Mouse (Mus musculus): ENCODE results near the gene Sgpp2. TPM values are rescaled to one million over a fixed set of nuclear protein-coding genes. Genes with fewer than 3 reads are reported as not detected.

Sgpp2 gene
- polyA plus RNA-seq, 1 experiment from 2014 or later: 7.5 TPM

GRCm38 (mm10) chr1:78375058-78375457 lies 64.9 kb downstream of the Sgpp2 start:
- no peaks in the 10 kb centered on the region for H3K27me3 ChIP-seq (ENCODE audit: poor library complexity, severe bottlenecking)
- H3K36me3 ChIP-seq (replicated peaks): no peaks in the 10 kb centered on the region
- no peak for DNase-seq (ENCODE audit: extremely low spot score, low spot score)
- no peak overlapping the region for H3K4me3 ChIP-seq
- peaks cover 15% of the 10 kb centered on the region for H3K4me1 ChIP-seq
- peaks cover 11% of the 10 kb centered on the region; the same call in 1 of the 2 replicates for H3K9me3 ChIP-seq
- no peak overlapping the region for H3K27ac ChIP-seq
- WGBS: 89% methylated on average over 3 of the region's 3 CpGs

DNA sequence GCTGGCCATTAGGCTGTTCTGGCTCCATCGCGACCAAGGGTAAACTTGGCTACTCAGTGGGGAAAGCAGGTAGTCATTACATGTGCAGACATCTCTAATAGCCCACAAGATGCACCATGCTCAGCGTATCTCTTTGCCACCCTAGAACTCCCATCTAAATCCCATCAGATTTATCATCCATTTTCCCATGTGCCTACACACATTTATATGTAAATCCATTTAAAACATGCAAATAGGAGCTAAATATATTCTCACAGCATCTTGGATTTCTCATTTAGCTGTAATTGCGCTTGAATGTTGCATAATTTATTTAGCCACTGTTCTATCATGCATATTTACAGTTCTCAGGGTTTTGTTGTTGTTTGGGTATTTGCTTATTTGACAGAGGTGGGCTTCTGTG lies 70.8 kb downstream of the Sgpp2 start:
- no peaks in the 10 kb centered on the region for H3K36me3 ChIP-seq (replicated peaks)
- H3K4me1 ChIP-seq: peaks cover 15% of the 10 kb centered on the region
- no peak for DNase-seq (ENCODE audit: extremely low spot score, low spot score)
- H3K27me3 ChIP-seq (ENCODE audit: poor library complexity, severe bottlenecking): no peaks in the 10 kb centered on the region
- no peaks in the 10 kb centered on the region for H3K9me3 ChIP-seq
- H3K27ac ChIP-seq: no peak overlapping the region
- H3K4me3 ChIP-seq: no peak overlapping the region
- 91% methylated on average over 4 of the region's 4 CpGs for WGBS

DNA sequence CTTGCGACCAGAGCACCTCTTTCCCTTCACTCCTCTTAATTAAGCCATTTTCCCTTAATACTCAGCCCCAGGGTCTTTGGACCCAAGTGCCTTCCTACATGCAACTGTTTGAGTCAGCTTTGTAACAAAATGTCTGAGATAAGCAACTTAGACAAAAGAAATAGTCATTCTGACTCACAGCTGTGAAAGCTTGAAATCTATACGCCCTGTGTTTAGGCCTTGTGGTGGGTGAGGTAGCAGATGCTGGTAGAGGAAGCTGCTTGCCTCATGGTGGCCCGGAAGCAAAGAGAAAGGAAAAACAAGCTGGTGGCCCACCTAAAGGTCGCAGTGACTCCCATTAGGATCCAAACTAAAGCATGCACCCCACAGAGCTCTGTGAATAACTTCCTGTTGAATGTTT lies 77.7 kb downstream of the Sgpp2 start:
- H3K4me1 ChIP-seq: peaks cover 19% of the 10 kb centered on the region
- H3K9me3 ChIP-seq: no peaks in the 10 kb centered on the region
- WGBS: 33% methylated on average over 4 of the region's 4 CpGs
- no peak overlapping the region for H3K4me3 ChIP-seq
- H3K36me3 ChIP-seq (replicated peaks): no peaks in the 10 kb centered on the region
- H3K27ac ChIP-seq: no peak overlapping the region
- no peak for DNase-seq (ENCODE audit: extremely low spot score, low spot score)
- peaks cover 17% of the 10 kb centered on the region for H3K27me3 ChIP-seq (ENCODE audit: poor library complexity, severe bottlenecking)

DNA sequence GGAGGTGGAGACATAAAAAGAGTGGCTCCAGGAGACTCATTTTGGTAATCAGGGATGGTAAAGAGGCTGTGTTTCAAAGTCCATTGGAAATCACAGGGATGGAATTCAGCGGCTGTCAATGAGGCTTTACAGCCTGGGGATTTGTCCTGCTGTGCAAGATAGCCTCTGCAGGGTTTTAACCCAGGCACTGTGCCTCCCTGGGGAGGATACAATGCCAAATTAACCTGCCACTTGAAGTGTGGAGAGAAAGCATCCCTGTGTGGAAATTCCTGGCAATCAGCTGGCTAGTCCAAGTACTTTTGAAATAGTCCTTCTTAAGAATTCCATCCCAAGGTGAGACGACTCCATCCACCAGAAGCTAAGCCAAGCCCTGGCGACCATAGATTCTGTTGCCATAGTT lies 78.7 kb downstream of the Sgpp2 start:
- Histone ChIP-seq H3K27ac (no peak overlapping the region), H3K9me3 (no peaks in the 10 kb centered on the region), H3K27me3 (ENCODE audit: poor library complexity, severe bottlenecking) (peaks cover 17% of the 10 kb centered on the region), H3K4me3 (no peak overlapping the region), H3K36me3 (replicated peaks) (no peaks in the 10 kb centered on the region), H3K4me1 (peaks cover 19% of the 10 kb centered on the region)
- 8% methylated on average over 3 of the region's 3 CpGs for WGBS
- DNase-seq (ENCODE audit: extremely low spot score, low spot score): no peak

DNA sequence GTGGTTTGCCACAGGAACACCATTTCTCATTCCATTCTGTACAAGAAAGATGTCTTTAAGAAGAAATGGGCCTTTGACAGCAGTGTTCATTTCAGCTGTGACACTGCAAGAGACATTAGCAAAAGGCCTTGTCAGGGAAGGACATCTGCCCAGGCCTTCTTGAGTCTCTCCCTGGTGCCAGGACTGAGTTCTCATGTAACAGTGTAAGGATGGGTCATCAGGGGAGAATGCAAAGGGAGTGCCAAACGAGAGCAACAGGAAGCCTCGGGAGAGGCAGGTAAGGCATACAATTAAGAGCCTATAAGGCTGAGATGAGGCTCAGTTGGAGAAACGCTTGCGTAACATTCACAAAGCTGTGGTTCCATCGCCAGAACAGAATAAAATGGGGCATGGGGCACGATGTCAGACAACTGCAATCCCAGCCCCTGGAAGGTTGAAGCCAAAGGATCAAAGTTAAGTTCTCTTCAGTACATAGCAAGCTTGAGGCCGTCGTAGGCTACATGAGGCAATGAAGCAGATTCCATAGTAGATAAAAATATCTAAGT lies 85.1 kb downstream of the Sgpp2 start:
- peaks cover 19% of the 10 kb centered on the region for H3K4me1 ChIP-seq
- H3K27ac ChIP-seq: peak overlapping the region; percentile 67; the same call in 1 of the 2 replicates
- WGBS: 69% methylated on average over 8 of the region's 8 CpGs
- DNase-seq (ENCODE audit: extremely low spot score, low spot score): no peak
- H3K4me3 ChIP-seq: no peak overlapping the region
- H3K27me3 ChIP-seq (ENCODE audit: poor library complexity, severe bottlenecking): peaks cover 7% of the 10 kb centered on the region
- H3K9me3 ChIP-seq: no peaks in the 10 kb centered on the region
- H3K36me3 ChIP-seq (replicated peaks): no peaks in the 10 kb centered on the region

DNA sequence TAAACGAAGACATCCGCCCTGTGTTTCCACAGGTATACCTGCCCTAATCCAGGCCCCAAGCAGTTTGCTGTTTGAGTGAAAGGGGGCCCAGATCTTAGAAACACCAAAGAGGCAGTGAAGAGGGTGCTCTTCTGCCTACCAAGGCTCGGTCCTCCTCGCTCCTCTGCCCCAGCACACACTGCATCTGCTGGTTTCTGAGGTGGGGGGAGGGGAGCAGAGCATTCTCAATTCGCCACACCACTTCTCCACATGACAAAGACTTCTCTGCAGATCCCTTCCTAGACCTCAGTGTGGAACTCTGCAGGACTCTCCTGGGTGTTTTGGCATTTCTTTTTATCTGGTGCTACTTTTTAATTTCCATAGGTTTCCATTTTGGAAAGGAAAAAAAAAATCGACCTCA lies 85.6 kb downstream of the Sgpp2 start:
- Histone ChIP-seq H3K9me3 (no peaks in the 10 kb centered on the region), H3K36me3 (replicated peaks) (no peaks in the 10 kb centered on the region), H3K4me3 (no peak overlapping the region), H3K27me3 (ENCODE audit: poor library complexity, severe bottlenecking) (peaks cover 5% of the 10 kb centered on the region; the same call in 1 of the 2 replicates), H3K27ac (peak overlapping the region; percentile 67; the same call in 1 of the 2 replicates), H3K4me1 (peaks cover 19% of the 10 kb centered on the region)
- 29% methylated on average over 6 of the region's 6 CpGs for WGBS
- no peak for DNase-seq (ENCODE audit: extremely low spot score, low spot score)

DNA sequence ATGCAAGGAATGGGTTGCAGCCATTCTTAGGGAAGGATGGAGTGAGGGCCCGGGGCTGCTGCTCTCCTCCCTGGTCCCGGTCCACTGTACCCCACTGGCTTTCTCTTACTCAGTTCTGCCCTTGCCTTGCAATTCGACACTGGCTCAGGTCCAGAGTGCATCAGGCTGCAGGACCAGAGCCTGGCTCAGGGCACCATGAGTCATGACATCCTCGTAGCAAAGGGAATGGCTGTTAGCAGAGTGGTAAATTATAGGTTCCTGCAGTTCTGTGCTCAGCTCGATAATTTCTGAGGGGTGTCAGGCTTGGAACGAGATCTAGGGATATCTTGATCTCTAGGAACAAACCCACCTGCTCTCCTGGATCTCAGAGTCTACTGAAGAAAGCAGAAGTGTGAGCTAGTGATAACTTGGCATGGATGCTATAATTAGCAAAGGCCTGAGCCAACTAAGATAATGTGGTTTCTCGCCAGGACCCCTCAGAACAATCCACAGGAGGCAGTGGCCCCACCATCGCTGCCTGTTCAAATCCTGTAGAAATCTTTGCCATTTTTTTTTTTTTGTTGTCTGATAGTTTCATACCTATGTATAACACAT lies 86.3 kb downstream of the Sgpp2 start:
- Histone ChIP-seq H3K9me3 (no peaks in the 10 kb centered on the region), H3K36me3 (replicated peaks) (no peaks in the 10 kb centered on the region), H3K27me3 (ENCODE audit: poor library complexity, severe bottlenecking) (peaks cover 5% of the 10 kb centered on the region; the same call in 1 of the 2 replicates), H3K4me1 (peaks cover 19% of the 10 kb centered on the region), H3K4me3 (no peak overlapping the region), H3K27ac (peak overlapping the region; percentile 67; the same call in 1 of the 2 replicates)
- DNase-seq (ENCODE audit: extremely low spot score, low spot score): no peak
- WGBS: 66% methylated on average over 8 of the region's 8 CpGs

DNA sequence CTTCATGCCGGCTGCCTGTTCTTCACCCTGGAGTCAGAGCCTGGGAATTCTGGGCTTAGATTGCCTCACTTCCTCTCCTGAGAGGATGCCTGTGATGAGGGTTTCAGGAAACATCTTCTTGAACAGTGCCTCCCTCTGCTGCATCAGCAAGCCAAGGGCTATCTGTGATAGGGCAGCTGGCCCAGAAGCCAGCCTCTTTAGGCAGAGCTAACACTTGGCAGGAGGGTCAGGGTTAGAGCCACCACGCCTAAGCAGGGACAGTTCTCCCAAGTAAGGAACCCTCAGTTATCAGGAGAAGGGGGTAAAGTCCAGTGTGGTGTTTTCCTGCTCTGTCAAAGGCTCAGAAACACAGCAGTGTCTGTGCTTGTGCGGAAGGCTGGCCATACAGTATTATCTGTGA lies 89.6 kb downstream of the Sgpp2 start:
- Histone ChIP-seq H3K4me3 (no peak overlapping the region), H3K27ac (no peak overlapping the region), H3K27me3 (ENCODE audit: poor library complexity, severe bottlenecking) (0 out of 2 replicates have a peak, but pooled peaks cover 5% of the 10 kb centered on the region), H3K9me3 (no peaks in the 10 kb centered on the region), H3K36me3 (replicated peaks) (no peaks in the 10 kb centered on the region), H3K4me1 (peaks cover 24% of the 10 kb centered on the region)
- DNase-seq (ENCODE audit: extremely low spot score, low spot score): no peak
- 79% methylated on average over 3 of the region's 3 CpGs for WGBS

DNA sequence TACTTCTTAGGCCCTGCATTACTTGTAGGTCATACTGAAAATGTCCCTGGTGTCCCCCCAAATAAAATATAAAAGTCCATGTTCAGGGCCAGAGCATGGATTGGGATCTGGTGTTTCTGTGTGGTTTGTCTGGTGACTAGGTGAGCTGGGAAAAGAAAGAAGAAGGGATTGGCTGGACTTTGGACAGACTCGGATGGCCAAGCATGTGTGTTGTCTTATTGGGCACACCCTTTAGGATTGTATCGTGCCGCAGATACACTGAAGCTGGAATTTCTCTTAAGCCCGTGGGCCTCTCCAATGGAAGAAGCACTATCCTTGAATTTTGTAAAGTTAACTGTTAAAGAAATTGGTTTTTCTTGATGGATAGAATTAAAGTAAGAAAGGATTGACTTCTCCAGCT lies 91.3 kb downstream of the Sgpp2 start:
- no peaks in the 10 kb centered on the region for H3K9me3 ChIP-seq
- H3K27ac ChIP-seq: no peak overlapping the region
- DNase-seq (ENCODE audit: extremely low spot score, low spot score): no peak
- H3K36me3 ChIP-seq (replicated peaks): no peaks in the 10 kb centered on the region
- peaks cover 9% of the 10 kb centered on the region; the same call in 1 of the 2 replicates for H3K4me1 ChIP-seq
- H3K27me3 ChIP-seq (ENCODE audit: poor library complexity, severe bottlenecking): 0 out of 2 replicates have a peak, but pooled peaks cover 5% of the 10 kb centered on the region
- WGBS: 91% methylated on average over 4 of the region's 4 CpGs
- H3K4me3 ChIP-seq: no peak overlapping the region

GRCm38 (mm10) chr1:78409396-78409795 lies 99.3 kb downstream of the Sgpp2 start:
- Histone ChIP-seq H3K9me3 (no peaks in the 10 kb centered on the region), H3K36me3 (replicated peaks) (no peaks in the 10 kb centered on the region; the same call in 1 of the 2 replicates), H3K4me1 (peaks cover 9% of the 10 kb centered on the region), H3K4me3 (no peak overlapping the region), H3K27ac (no peak overlapping the region), H3K27me3 (ENCODE audit: poor library complexity, severe bottlenecking) (no peaks in the 10 kb centered on the region; the same call in 1 of the 2 replicates)
- no peak for DNase-seq (ENCODE audit: extremely low spot score, low spot score)
- 88% methylated on average over 2 of the region's 2 CpGs for WGBS

- DNase-seq (ENCODE audit: extremely low spot score, low spot score): no peak
- Histone ChIP-seq H3K36me3 (replicated peaks) (peaks cover 6% of the 10 kb centered on the region), H3K27me3 (ENCODE audit: poor library complexity, severe bottlenecking) (no peaks in the 10 kb centered on the region; the same call in 1 of the 2 replicates), H3K9me3 (no peaks in the 10 kb centered on the region), H3K27ac (no peak overlapping the region), H3K4me1 (peaks cover 8% of the 10 kb centered on the region), H3K4me3 (no peak overlapping the region)
- WGBS: 33% methylated on average over 7 of the region's 7 CpGs
Measured at GRCm38 (mm10) chr1:78412668-78413067, 102.5 kb downstream of the Sgpp2 start.

GRCm38 (mm10) chr1:78414421-78414820 lies 104.3 kb downstream of the Sgpp2 start:
- no peak for DNase-seq (ENCODE audit: extremely low spot score, low spot score)
- H3K9me3 ChIP-seq: no peaks in the 10 kb centered on the region
- H3K27me3 ChIP-seq (ENCODE audit: poor library complexity, severe bottlenecking): peaks cover 3% of the 10 kb centered on the region; the same call in 1 of the 2 replicates
- no peak overlapping the region for H3K4me3 ChIP-seq
- H3K27ac ChIP-seq: no peak overlapping the region
- peaks cover 11% of the 10 kb centered on the region for H3K36me3 ChIP-seq (replicated peaks)
- H3K4me1 ChIP-seq: peaks cover 7% of the 10 kb centered on the region
- WGBS: 92% methylated on average over 5 of the region's 5 CpGs

DNA sequence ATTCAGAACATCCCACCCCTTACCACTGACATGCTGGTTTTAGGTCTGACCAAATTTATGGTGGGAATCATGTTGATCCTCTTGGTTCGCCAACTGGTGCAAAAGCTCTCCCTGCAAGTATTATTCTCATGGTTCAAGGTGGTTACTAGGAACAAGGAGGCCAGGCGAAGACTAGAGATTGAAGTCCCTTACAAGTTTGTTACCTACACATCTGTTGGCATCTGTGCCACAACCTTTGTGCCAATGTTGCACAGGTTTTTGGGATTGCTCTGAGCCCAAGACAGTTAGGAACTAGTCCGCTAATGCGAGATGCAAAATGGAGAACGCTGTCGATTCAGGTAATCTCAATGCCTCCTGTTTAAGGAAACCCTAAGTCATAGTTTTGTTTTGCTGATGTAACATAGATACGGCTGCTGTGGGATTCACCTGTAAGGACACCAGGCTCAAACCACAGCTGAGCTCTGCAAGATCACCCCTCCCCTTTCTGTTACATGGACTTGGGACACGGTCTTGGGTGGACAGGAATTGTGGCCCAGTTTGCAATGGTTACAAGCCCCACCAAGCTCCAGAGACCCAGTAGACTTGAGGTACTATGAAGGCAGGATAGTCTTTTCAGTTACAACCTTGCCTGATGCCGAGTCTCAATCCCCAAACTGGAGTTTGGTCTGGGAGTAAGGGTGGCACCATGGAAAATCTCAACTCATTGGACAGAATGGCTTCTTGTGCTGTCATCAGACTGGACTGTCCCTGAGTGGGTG lies 107.2 kb downstream of the Sgpp2 start:
- DNase-seq (ENCODE audit: extremely low spot score, low spot score): no peak
- 96% methylated on average over 9 of the region's 9 CpGs for WGBS
- peaks cover 20% of the 10 kb centered on the region; the same call in 1 of the 2 replicates for H3K27me3 ChIP-seq (ENCODE audit: poor library complexity, severe bottlenecking)
- no peaks in the 10 kb centered on the region for H3K9me3 ChIP-seq
- H3K4me1 ChIP-seq: peaks cover 5% of the 10 kb centered on the region; the same call in 1 of the 2 replicates
- H3K27ac ChIP-seq: no peak overlapping the region
- no peak overlapping the region for H3K4me3 ChIP-seq
- H3K36me3 ChIP-seq (replicated peaks): peaks cover 25% of the 10 kb centered on the region
